Mouse (Mus musculus): Measurements from ENCODE around the gene Ahcyl1. TPM values are rescaled to one million over a fixed set of nuclear protein-coding genes. Genes with fewer than 3 reads are reported as not detected.

Gene Ahcyl1
- polyA plus RNA-seq, 1 experiment = 238 TPM

DNA sequence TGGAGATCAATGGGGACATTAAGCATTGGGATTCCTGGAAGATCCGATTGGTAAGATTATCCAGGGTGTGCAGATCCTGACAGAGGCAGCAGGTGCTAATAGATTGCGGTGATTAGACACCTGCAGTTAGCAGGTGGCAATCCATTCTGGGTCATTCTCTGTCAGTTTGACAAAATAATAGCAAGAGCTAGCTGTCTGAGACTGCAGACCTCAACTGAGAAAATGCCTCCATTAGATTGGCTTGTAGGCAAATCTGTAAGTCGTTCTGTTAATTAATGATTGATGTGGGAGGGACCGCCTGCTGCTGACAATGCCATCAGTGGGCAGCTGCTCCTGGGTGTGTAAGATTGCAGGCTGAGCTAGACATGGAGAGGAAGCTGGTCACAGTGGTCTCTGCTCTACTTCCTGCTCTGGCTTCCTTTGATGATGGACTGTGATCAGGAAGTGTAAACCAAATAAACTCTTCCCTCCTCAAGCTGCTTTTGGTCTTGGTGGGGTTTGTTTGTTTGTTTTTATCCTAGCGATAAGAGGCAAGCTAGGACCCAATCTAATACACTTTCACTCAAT lies 58.7 kb downstream of the Ahcyl1 start:
- TF ChIP-seq POLR2A (IDR thresholded peaks at IDR 0.05; ENCODE audit: low read depth, low read length) (no peak), CTCF (IDR thresholded peaks at IDR 0.05; ENCODE audit: borderline replicate concordance, insufficient read depth, low read length) (no peak)
- Histone ChIP-seq H3K27ac (ENCODE audit: insufficient read depth, low read length) (no peak overlapping the region), H3K4me1 (ENCODE audit: control insufficient read depth, insufficient read depth, low read length) (no peaks in the 10 kb centered on the region), H3K4me3 (ENCODE audit: insufficient read depth, low read length) (no peak overlapping the region)

DNA sequence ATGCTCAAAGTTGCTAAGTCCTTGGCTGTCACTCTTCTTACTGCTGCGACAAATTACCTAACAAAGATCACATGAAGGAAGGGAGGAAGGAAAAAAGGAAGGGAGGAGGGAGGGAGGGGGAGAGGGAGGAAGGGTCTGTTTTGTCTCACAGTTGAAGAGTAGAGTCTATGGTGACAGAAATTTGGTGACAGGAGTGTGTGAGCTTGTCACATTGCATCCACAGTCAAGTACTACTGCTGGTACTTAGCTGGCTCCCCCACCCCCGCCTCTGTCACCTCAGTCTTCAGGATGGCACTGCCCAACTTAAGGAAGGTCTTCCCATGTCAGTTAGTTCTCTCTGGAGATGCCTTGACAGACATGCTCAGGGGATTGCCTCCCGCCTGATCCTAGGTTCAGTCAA lies 60.1 kb downstream of the Ahcyl1 start:
- Histone ChIP-seq H3K27ac (ENCODE audit: insufficient read depth, low read length) (no peak overlapping the region), H3K4me3 (ENCODE audit: insufficient read depth, low read length) (no peak overlapping the region), H3K4me1 (ENCODE audit: control insufficient read depth, insufficient read depth, low read length) (no peaks in the 10 kb centered on the region)
- TF ChIP-seq CTCF (IDR thresholded peaks at IDR 0.05; ENCODE audit: borderline replicate concordance, insufficient read depth, low read length) (no peak), POLR2A (IDR thresholded peaks at IDR 0.05; ENCODE audit: low read depth, low read length) (no peak)

GRCm38 (mm10) chr3:107635836-107636235 lies 60.5 kb downstream of the Ahcyl1 start:
- H3K4me1 ChIP-seq (ENCODE audit: control insufficient read depth, insufficient read depth, low read length) = no peaks in the 10 kb centered on the region
- H3K27ac ChIP-seq (ENCODE audit: insufficient read depth, low read length) = no peak overlapping the region
- no peak overlapping the region for H3K4me3 ChIP-seq (ENCODE audit: insufficient read depth, low read length)
- TF ChIP-seq CTCF (IDR thresholded peaks at IDR 0.05; ENCODE audit: borderline replicate concordance, insufficient read depth, low read length) (no peak), POLR2A (IDR thresholded peaks at IDR 0.05; ENCODE audit: low read depth, low read length) (no peak)

- Histone ChIP-seq H3K4me3 (ENCODE audit: insufficient read depth, low read length) (no peak overlapping the region), H3K27ac (ENCODE audit: insufficient read depth, low read length) (no peak overlapping the region), H3K4me1 (ENCODE audit: control insufficient read depth, insufficient read depth, low read length) (no peaks in the 10 kb centered on the region)
- TF ChIP-seq POLR2A (IDR thresholded peaks at IDR 0.05; ENCODE audit: low read depth, low read length) (no peak), CTCF (IDR thresholded peaks at IDR 0.05; ENCODE audit: borderline replicate concordance, insufficient read depth, low read length) (no peak)
Observed at GRCm38 (mm10) chr3:107633906-107634305, 62.5 kb downstream of the Ahcyl1 start.

GRCm38 (mm10) chr3:107632786-107633185 lies 63.6 kb downstream of the Ahcyl1 start:
- Histone ChIP-seq H3K4me3 (ENCODE audit: insufficient read depth, low read length) (no peak overlapping the region), H3K27ac (ENCODE audit: insufficient read depth, low read length) (no peak overlapping the region), H3K4me1 (ENCODE audit: control insufficient read depth, insufficient read depth, low read length) (no peaks in the 10 kb centered on the region)
- TF ChIP-seq CTCF (IDR thresholded peaks at IDR 0.05; ENCODE audit: borderline replicate concordance, insufficient read depth, low read length) (no peak), POLR2A (IDR thresholded peaks at IDR 0.05; ENCODE audit: low read depth, low read length) (no peak)

- Histone ChIP-seq H3K4me1 (ENCODE audit: control insufficient read depth, insufficient read depth, low read length) (0 out of 2 replicates have a peak, but pooled peaks cover 2% of the 10 kb centered on the region), H3K27ac (ENCODE audit: insufficient read depth, low read length) (peak within 1 kb of the TSS; percentile 74), H3K4me3 (ENCODE audit: insufficient read depth, low read length) (peak within 1 kb of the TSS; percentile 91)
- no peak for TF ChIP-seq CTCF (IDR thresholded peaks at IDR 0.05; ENCODE audit: borderline replicate concordance, insufficient read depth, low read length)
- peak; percentile 93 for TF ChIP-seq POLR2A (IDR thresholded peaks at IDR 0.05; ENCODE audit: low read depth, low read length)
Observed at GRCm38 (mm10) chr3:107631523-107631958, 64.8 kb downstream of the Ahcyl1 start, which contains the start of gene Strip1. Strip1 (minus strand) TSS chr3:107631694.

- Histone ChIP-seq H3K4me3 (ENCODE audit: insufficient read depth, low read length) (peak within 1 kb of the TSS; percentile 91), H3K27ac (ENCODE audit: insufficient read depth, low read length) (peak within 1 kb of the TSS; percentile 74), H3K4me1 (ENCODE audit: control insufficient read depth, insufficient read depth, low read length) (0 out of 2 replicates have a peak, but pooled peaks cover 2% of the 10 kb centered on the region)
- TF ChIP-seq CTCF (IDR thresholded peaks at IDR 0.05; ENCODE audit: borderline replicate concordance, insufficient read depth, low read length) (no peak), POLR2A (IDR thresholded peaks at IDR 0.05; ENCODE audit: low read depth, low read length) (no peak)
Observed at GRCm38 (mm10) chr3:107630682-107631522, 65.5 kb downstream of the Ahcyl1 start, which contains the start of gene Gm10961. Gm10961 (plus strand) TSS chr3:107631322.

GRCm38 (mm10) chr3:107629411-107629810 lies 66.9 kb downstream of the Ahcyl1 start:
- H3K27ac ChIP-seq (ENCODE audit: insufficient read depth, low read length) = no peak overlapping the region
- TF ChIP-seq POLR2A (IDR thresholded peaks at IDR 0.05; ENCODE audit: low read depth, low read length) (no peak), CTCF (IDR thresholded peaks at IDR 0.05; ENCODE audit: borderline replicate concordance, insufficient read depth, low read length) (no peak)
- no peak overlapping the region for H3K4me3 ChIP-seq (ENCODE audit: insufficient read depth, low read length)
- H3K4me1 ChIP-seq (ENCODE audit: control insufficient read depth, insufficient read depth, low read length) = 0 out of 2 replicates have a peak, but pooled peaks cover 2% of the 10 kb centered on the region

DNA sequence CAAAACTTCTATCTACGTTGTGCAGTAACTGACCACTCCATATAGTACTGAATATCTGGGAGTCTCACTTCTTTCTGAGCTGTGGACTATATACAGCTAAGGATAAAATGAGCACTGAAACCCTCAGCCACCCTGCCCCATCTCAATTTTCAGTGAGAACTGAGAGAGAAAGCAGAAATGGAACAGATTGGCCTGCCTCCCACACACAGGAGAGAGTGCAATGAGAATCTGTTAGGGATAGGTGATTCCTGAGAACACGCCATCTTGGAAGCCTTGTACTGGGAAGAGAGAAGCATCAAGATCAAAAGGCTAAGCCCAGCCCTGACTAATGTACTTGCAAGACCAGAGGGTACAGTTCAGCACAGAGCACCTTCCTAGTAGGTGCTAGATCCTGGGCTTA lies 67.8 kb downstream of the Ahcyl1 start:
- no peak overlapping the region for H3K27ac ChIP-seq (ENCODE audit: insufficient read depth, low read length)
- H3K4me3 ChIP-seq (ENCODE audit: insufficient read depth, low read length) = no peak overlapping the region
- TF ChIP-seq POLR2A (IDR thresholded peaks at IDR 0.05; ENCODE audit: low read depth, low read length) (no peak), CTCF (IDR thresholded peaks at IDR 0.05; ENCODE audit: borderline replicate concordance, insufficient read depth, low read length) (no peak)

GRCm38 (mm10) chr3:107627641-107628040 lies 68.7 kb downstream of the Ahcyl1 start:
- Histone ChIP-seq H3K27ac (ENCODE audit: insufficient read depth, low read length) (no peak overlapping the region), H3K4me3 (ENCODE audit: insufficient read depth, low read length) (no peak overlapping the region), H3K4me1 (ENCODE audit: control insufficient read depth, insufficient read depth, low read length) (0 out of 2 replicates have a peak, but pooled peaks cover 2% of the 10 kb centered on the region)
- TF ChIP-seq CTCF (IDR thresholded peaks at IDR 0.05; ENCODE audit: borderline replicate concordance, insufficient read depth, low read length) = no peak
- no peak for TF ChIP-seq POLR2A (IDR thresholded peaks at IDR 0.05; ENCODE audit: low read depth, low read length)

More for the DNA sequence above, 67.8 kb downstream of the Ahcyl1 start:
- H3K4me1 ChIP-seq (ENCODE audit: control insufficient read depth, insufficient read depth, low read length) = 0 out of 2 replicates have a peak, but pooled peaks cover 2% of the 10 kb centered on the region
